Mouse (Mus musculus) ES-Bruce4 (cell line): ENCODE results near the gene Ttll11.

ENCODE experiments used
- CTCF ChIP-seq: IDR thresholded peaks from one replicate; pipeline ENCODE4 v1.8.1; 2011; ENCODE audit warnings: low read depth, low read length
- POLR2A ChIP-seq: IDR thresholded peaks from one replicate; pipeline ENCODE4 v1.8.1; 2011; ENCODE audit warnings: low read length; ENCODE audit not compliant: insufficient read depth

GRCm38 (mm10) chr2:35952187-35952958, 27.3 kb downstream of the Ttll11 start:
- TF ChIP-seq CTCF (no peak), POLR2A (no peak)
